Mouse (Mus musculus) stomach, embryonic 15.5 days (tissue): ENCODE results near the gene Psmd5. TPM values are rescaled to one million over a fixed set of nuclear protein-coding genes. Genes with fewer than 3 reads are reported as not detected.

Source experiments
- ATAC-seq: fragments of 200-750 bp; cut with Nextera tagmentation; 2 replicates; pipeline ENCODE4 v1.8.0; 2017; ENCODE audit warnings: low read depth, moderate number of reproducible peaks, moderate TSS enrichment; ENCODE audit not compliant: insufficient read depth, low FRiP score
- H3K27ac ChIP-seq: fragments of 300-500 bp; sonication (generic); 2 replicates; pipeline ENCODE4 v1.5.1; 2015; ENCODE audit warnings: mild to moderate bottlenecking, inconsistent platforms
- H3K27me3 ChIP-seq: fragments of 300-500 bp; sonication (generic); replicated peaks from 2 replicates; pipeline ENCODE4 v1.6.1; 2015; ENCODE audit warnings: inconsistent platforms
- H3K36me3 ChIP-seq: fragments of 300-500 bp; sonication (generic); 2 replicates; pipeline ENCODE4 v1.6.1; 2015; ENCODE audit warnings: inconsistent platforms
- H3K4me1 ChIP-seq: fragments of 300-500 bp; sonication (generic); 2 replicates; pipeline ENCODE4 v1.6.1; 2015; ENCODE audit warnings: inconsistent platforms
- H3K4me2 ChIP-seq: fragments of 300-500 bp; sonication (generic); 2 replicates; pipeline ENCODE4 v1.6.1; 2015; ENCODE audit warnings: mild to moderate bottlenecking, inconsistent platforms
- H3K4me3 ChIP-seq: fragments of 300-500 bp; sonication (generic); replicated peaks from 2 replicates; pipeline ENCODE4 v1.5.1; 2015; ENCODE audit warnings: inconsistent platforms
- H3K9ac ChIP-seq: fragments of 300-500 bp; sonication (generic); 2 replicates; pipeline ENCODE4 v1.6.1; 2015; ENCODE audit warnings: inconsistent platforms
- H3K9me3 ChIP-seq: fragments of 300-500 bp; sonication (generic); 2 replicates; pipeline ENCODE4 v1.6.1; 2016; ENCODE audit warnings: inconsistent platforms
- WGBS: fragments of 180-500 bp; shearing (Covaris S2); methylation state at CpG from one replicate; pipeline ENCODE4 v1.1.7; 2015; 5-methylcytosine and 5-hydroxymethylcytosine counted together
- polyA plus RNA-seq: library from polyadenylated mRNA; unstranded; fragments of >200 nt; fragmentation: Nextera tagmentation; extraction: Ambion mirVana; gene quantifications from 2 replicates; pipeline ENCODE4 v1.2.1, GENCODE M21; 2015

Psmd5 gene
- polyA plus RNA-seq, result 84.9 and 93.1 TPM in 2 replicates

- Histone ChIP-seq H3K27ac (no peak within 1 kb of the TSS), H3K9ac (no peak within 1 kb of the TSS), H3K4me2 (peak within 1 kb of the TSS; percentile 49), H3K27me3 (0 out of 2 replicates have a peak, but pooled peaks cover 3% of the 10 kb centered on the region), H3K36me3 (no peaks in the 10 kb centered on the region), H3K9me3 (no peaks in the 10 kb centered on the region), H3K4me1 (peaks cover 10% of the 10 kb centered on the region; the same call in 1 of the 2 replicates), H3K4me3 (peak within 1 kb of the TSS; percentile 28)
- no peak for ATAC-seq
- 16% methylated on average over 8 of the region's 8 CpGs for WGBS
Measured at GRCm38 (mm10) chr2:34874816-34875345, at the start of gene Psmd5. Gene Psmd5, minus strand, starts transcription at chr2:34874968.

- H3K27me3 ChIP-seq, result no peaks in the 10 kb centered on the region
- no peak overlapping the region for H3K27ac ChIP-seq
- H3K36me3 ChIP-seq, result no peaks in the 10 kb centered on the region
- H3K9ac ChIP-seq, result no peak overlapping the region
- 6% methylated on average over 2 of the region's 2 CpGs for WGBS
- no peak overlapping the region for H3K4me2 ChIP-seq
- H3K4me3 ChIP-seq, result no peak overlapping the region
- no peak for ATAC-seq
- H3K4me1 ChIP-seq, result no peaks in the 10 kb centered on the region
- H3K9me3 ChIP-seq, result no peaks in the 10 kb centered on the region
Measured at GRCm38 (mm10) chr2:34922729-34923128, 48.0 kb upstream of the Psmd5 start.

GRCm38 (mm10) chr2:34920144-34920543, 45.4 kb upstream of the Psmd5 start:
- ATAC-seq, result no peak
- no peaks in the 10 kb centered on the region for H3K9me3 ChIP-seq
- 39% methylated on average over 2 of the region's 2 CpGs for WGBS
- no peak overlapping the region for H3K27ac ChIP-seq
- no peak overlapping the region for H3K9ac ChIP-seq
- H3K4me1 ChIP-seq, result no peaks in the 10 kb centered on the region
- H3K36me3 ChIP-seq, result no peaks in the 10 kb centered on the region
- no peak overlapping the region for H3K4me3 ChIP-seq
- H3K27me3 ChIP-seq, result no peaks in the 10 kb centered on the region
- H3K4me2 ChIP-seq, result no peak overlapping the region

- Histone ChIP-seq H3K9ac (no peak overlapping the region), H3K4me2 (no peak overlapping the region)
- 64% methylated on average over 2 of the region's 2 CpGs for WGBS
Measured at GRCm38 (mm10) chr2:34915103-34915502, 40.3 kb upstream of the Psmd5 start.

GRCm38 (mm10) chr2:34914823-34915082, 40.0 kb upstream of the Psmd5 start:
- H3K36me3 ChIP-seq, result no peaks in the 10 kb centered on the region
- no peak for ATAC-seq
- no peaks in the 10 kb centered on the region for H3K27me3 ChIP-seq
- no peaks in the 10 kb centered on the region for H3K9me3 ChIP-seq
- H3K9ac ChIP-seq, result no peak overlapping the region
- peak overlapping the region; percentile 95 for H3K4me2 ChIP-seq
- peaks cover 8% of the 10 kb centered on the region; the same call in 1 of the 2 replicates for H3K4me1 ChIP-seq
- no peak overlapping the region for H3K4me3 ChIP-seq
- no peak overlapping the region for H3K27ac ChIP-seq
- 16% methylated on average over 2 of the region's 2 CpGs for WGBS

More at GRCm38 (mm10) chr2:34915103-34915502, 40.3 kb upstream of the Psmd5 start:
- ATAC-seq, result no peak
- Histone ChIP-seq H3K4me3 (no peak overlapping the region), H3K27me3 (no peaks in the 10 kb centered on the region), H3K27ac (no peak overlapping the region), H3K4me1 (peaks cover 8% of the 10 kb centered on the region; the same call in 1 of the 2 replicates), H3K9me3 (no peaks in the 10 kb centered on the region), H3K36me3 (no peaks in the 10 kb centered on the region)

- Histone ChIP-seq H3K27ac (no peak overlapping the region), H3K4me2 (peak overlapping the region; percentile 95)
- WGBS, result 3% methylated on average over 37 of the region's 50 CpGs
Measured at GRCm38 (mm10) chr2:34914069-34914822, 39.5 kb upstream of the Psmd5 start.

GRCm38 (mm10) chr2:34913218-34914068, 38.7 kb upstream of the Psmd5 start, which contains the start of gene Phf19:
Gene Phf19, minus strand, starts transcription at chr2:34914026.
- H3K27ac ChIP-seq, result no peak within 1 kb of the TSS
- peak; percentile 37; the same call in 1 of the 2 replicates for ATAC-seq
- peaks cover 8% of the 10 kb centered on the region; the same call in 1 of the 2 replicates for H3K4me1 ChIP-seq
- peak within 1 kb of the TSS; percentile 58 for H3K4me3 ChIP-seq
- H3K4me2 ChIP-seq, result peak within 1 kb of the TSS; percentile 95
- under 1% methylated on average over 62 of the region's 64 CpGs for WGBS
- H3K27me3 ChIP-seq, result no peaks in the 10 kb centered on the region
- no peaks in the 10 kb centered on the region for H3K9me3 ChIP-seq
- no peaks in the 10 kb centered on the region for H3K36me3 ChIP-seq
- H3K9ac ChIP-seq, result peak within 1 kb of the TSS; percentile 45; the same call in 1 of the 2 replicates

More at GRCm38 (mm10) chr2:34914069-34914822, 39.5 kb upstream of the Psmd5 start:
- Histone ChIP-seq H3K36me3 (no peaks in the 10 kb centered on the region), H3K9me3 (no peaks in the 10 kb centered on the region), H3K4me3 (peak overlapping the region; percentile 58), H3K27me3 (no peaks in the 10 kb centered on the region), H3K4me1 (peaks cover 8% of the 10 kb centered on the region; the same call in 1 of the 2 replicates), H3K9ac (peak overlapping the region; percentile 45; the same call in 1 of the 2 replicates)
- ATAC-seq, result peak; percentile 59

GRCm38 (mm10) chr2:34912613-34913012, 37.8 kb upstream of the Psmd5 start:
- Histone ChIP-seq H3K9ac (peak overlapping the region; percentile 45; the same call in 1 of the 2 replicates), H3K27ac (no peak overlapping the region), H3K4me3 (peak overlapping the region; percentile 58), H3K4me2 (peak overlapping the region; percentile 95), H3K9me3 (no peaks in the 10 kb centered on the region), H3K4me1 (peaks cover 8% of the 10 kb centered on the region; the same call in 1 of the 2 replicates), H3K36me3 (no peaks in the 10 kb centered on the region), H3K27me3 (no peaks in the 10 kb centered on the region)
- WGBS, result 47% methylated on average over 7 of the region's 7 CpGs
- no peak for ATAC-seq

- no peak for ATAC-seq
- Histone ChIP-seq H3K36me3 (no peaks in the 10 kb centered on the region), H3K27ac (no peak overlapping the region), H3K9me3 (no peaks in the 10 kb centered on the region), H3K4me3 (no peak overlapping the region), H3K9ac (no peak overlapping the region), H3K27me3 (no peaks in the 10 kb centered on the region), H3K4me2 (no peak overlapping the region), H3K4me1 (peaks cover 8% of the 10 kb centered on the region; the same call in 1 of the 2 replicates)
- 82% methylated on average over 5 of the region's 5 CpGs for WGBS
Measured at GRCm38 (mm10) chr2:34911871-34912270, 37.1 kb upstream of the Psmd5 start.

- H3K9ac ChIP-seq, result no peak overlapping the region
- H3K27ac ChIP-seq, result no peak overlapping the region
- no peak overlapping the region for H3K4me2 ChIP-seq
- H3K27me3 ChIP-seq, result no peaks in the 10 kb centered on the region
- ATAC-seq, result no peak
- H3K4me3 ChIP-seq, result no peak overlapping the region
- WGBS, result 87% methylated on average over 4 of the region's 4 CpGs
- H3K4me1 ChIP-seq, result peaks cover 8% of the 10 kb centered on the region; the same call in 1 of the 2 replicates
- no peaks in the 10 kb centered on the region for H3K9me3 ChIP-seq
- no peaks in the 10 kb centered on the region for H3K36me3 ChIP-seq
Measured at GRCm38 (mm10) chr2:34909719-34910118, 35.0 kb upstream of the Psmd5 start.

GRCm38 (mm10) chr2:34906861-34907604, 32.3 kb upstream of the Psmd5 start:
- no peaks in the 10 kb centered on the region for H3K9me3 ChIP-seq
- H3K4me3 ChIP-seq, result no peak overlapping the region
- no peak overlapping the region for H3K9ac ChIP-seq
- no peaks in the 10 kb centered on the region for H3K27me3 ChIP-seq
- H3K27ac ChIP-seq, result no peak overlapping the region
- 54% methylated on average over 12 of the region's 12 CpGs for WGBS
- H3K4me1 ChIP-seq, result peaks cover 8% of the 10 kb centered on the region; the same call in 1 of the 2 replicates
- no peak for ATAC-seq
- no peak overlapping the region for H3K4me2 ChIP-seq
- no peaks in the 10 kb centered on the region for H3K36me3 ChIP-seq
